Mouse (Mus musculus): Measurements from ENCODE around the gene Rpl4. TPM values are rescaled to one million over a fixed set of nuclear protein-coding genes. Genes with fewer than 3 reads are reported as not detected.

Rpl4 gene
- polyA plus RNA-seq, 1 experiment from 2014 or later, result 959 TPM

Other genes with a start within 250 kb of the Rpl4 start
- gene Smad6, start 151.3 kb upstream of the Rpl4 start, polyA plus RNA-seq (2016; fragmentation: Nextera tagmentation; extraction: Ambion mirVana), result 5.3 and 6.7 TPM in 2 replicates
- gene Lctl, start 56.2 kb upstream of the Rpl4 start, polyA plus RNA-seq (2016; fragmentation: Nextera tagmentation; extraction: Ambion mirVana), result 0.16 TPM in 1 of 2 replicates, not detected in the other
- gene Zwilch, start 271 bp upstream of the Rpl4 start, polyA plus RNA-seq (2016; fragmentation: Nextera tagmentation; extraction: Ambion mirVana), result 24.8 and 41.7 TPM in 2 replicates
- 38.3 and 39.8 TPM in 2 replicates for gene Snapc5, start 5.9 kb downstream of the Rpl4 start, polyA plus RNA-seq (2016; fragmentation: Nextera tagmentation; extraction: Ambion mirVana)
- 3.5 and 4.1 TPM in 2 replicates for gene Uchl4, start 61.8 kb downstream of the Rpl4 start, polyA plus RNA-seq (2016; fragmentation: Nextera tagmentation; extraction: Ambion mirVana)
- 75.3 and 104 TPM in 2 replicates for gene Map2k1, start 80.3 kb downstream of the Rpl4 start, polyA plus RNA-seq (2016; fragmentation: Nextera tagmentation; extraction: Ambion mirVana)
- gene Tipin, start 108.2 kb downstream of the Rpl4 start, polyA plus RNA-seq (2016; fragmentation: Nextera tagmentation; extraction: Ambion mirVana), result 246 and 275 TPM in 2 replicates
- gene Dis3l, start 167.9 kb downstream of the Rpl4 start, polyA plus RNA-seq (2016; fragmentation: Nextera tagmentation; extraction: Ambion mirVana), result 20.6 and 22.0 TPM in 2 replicates
- gene Megf11, start 212.3 kb downstream of the Rpl4 start, polyA plus RNA-seq (2016; fragmentation: Nextera tagmentation; extraction: Ambion mirVana), result 1.0 and 5.6 TPM in 2 replicates

Data from hindbrain, embryonic 10.5 days (tissue).